In genomic region chr9:119340909-119341816, GRCm38 (mm10) we compare ENCODE assay signal across 7 mouse cellular contexts. TPM values are rescaled to one million over a fixed set of nuclear protein-coding genes. Genes with fewer than 3 reads are reported as not detected.
A peak's percentile ranks its signal among the peaks of the same experiment; 100 is the strongest.
DNase-seq lines count a peak whose midpoint lies in the region; ATAC-seq lines count a peak whose summit lies in the region.

TSS of gene Myd88 (minus strand) at chr9:119341411.

- H3K27ac ChIP-seq in intestine, embryonic 16.5 days (ENCODE audit: low read length): peak within 1 kb of the TSS; percentile 94
- H3K27ac ChIP-seq in midbrain, embryonic 11.5 days (ENCODE audit: low read depth, low read length): peak within 1 kb of the TSS; percentile 46; the same call in 1 of the 2 replicates

- H3K4me1 ChIP-seq in intestine, embryonic 16.5 days (ENCODE audit: control insufficient read depth, insufficient read depth, low read length): peaks cover 16% of the 10 kb centered on the region
- peaks cover 11% of the 10 kb centered on the region for H3K4me1 ChIP-seq in midbrain, embryonic 11.5 days (ENCODE audit: control insufficient read depth, insufficient read depth, low read length)

- H3K4me2 ChIP-seq in intestine, embryonic 16.5 days (ENCODE audit: low read depth, low read length): peak within 1 kb of the TSS; percentile 69
- peak within 1 kb of the TSS; percentile 68 for H3K4me2 ChIP-seq in midbrain, embryonic 11.5 days

- H3K4me3 ChIP-seq in intestine, embryonic 16.5 days (ENCODE audit: low read length): peak within 1 kb of the TSS; percentile 74
- peak within 1 kb of the TSS; percentile 66 for H3K4me3 ChIP-seq in midbrain, embryonic 11.5 days (ENCODE audit: low read depth, low read length)

- H3K9ac ChIP-seq in intestine, embryonic 16.5 days (ENCODE audit: low read depth, low read length): peak within 1 kb of the TSS; percentile 82
- H3K9ac ChIP-seq in midbrain, embryonic 11.5 days (ENCODE audit: low read length): peak within 1 kb of the TSS; percentile 84

- peak; percentile 98 for ATAC-seq in intestine, embryonic 16.5 days
- peak; percentile 98 for ATAC-seq in midbrain, embryonic 11.5 days (ENCODE audit: low FRiP score)

- under 1% methylated on average over 66 of the region's 68 CpGs for WGBS in intestine, embryonic 16.5 days
- WGBS in midbrain, embryonic 11.5 days: under 1% methylated on average over 68 of the region's 68 CpGs

- intact Hi-C loops in left cerebral cortex, postnatal 36 days (cut with DNase I): loop anchor here (2.0 to 10.0 kb wide), 2 partner anchors 18 to 416 kb away; partner anchors contain the start of genes Ctdspl and Oxsr1

- no peaks in the 10 kb centered on the region for H3K9me3 ChIP-seq in intestine, embryonic 16.5 days (ENCODE audit: control insufficient read depth, low read length)
- H3K9me3 ChIP-seq in midbrain, embryonic 11.5 days (ENCODE audit: control insufficient read depth, low read length): no peaks in the 10 kb centered on the region

- peak; percentile 99 for DNase-seq in adrenal gland, adult 8-10 months
- DNase-seq in embryo, embryonic 9.5 days (ENCODE audit: extremely low spot score): peak; percentile 93
- DNase-seq in gastrocnemius, postnatal 4 days (ENCODE audit: low spot score in 2 of 2): peak; percentile 79 to 95
- DNase-seq in left cerebral cortex, postnatal 36 days (ENCODE audit: low spot score in 2 of 2): peak; percentile 95
- peak; percentile 98 for DNase-seq in midbrain, embryonic 11.5 days (ENCODE audit: low spot score, missing footprints)
- DNase-seq in skeletal muscle tissue, adult 2 months (ENCODE audit: low read depth, low spot score): peak; percentile 97

- H3K36me3 ChIP-seq in intestine, embryonic 16.5 days (ENCODE audit: control insufficient read depth, insufficient read depth, low read length): peaks cover 11% of the 10 kb centered on the region
- H3K36me3 ChIP-seq in midbrain, embryonic 11.5 days (ENCODE audit: control insufficient read depth, insufficient read depth, low read length): peaks cover 9% of the 10 kb centered on the region

- no peaks in the 10 kb centered on the region for H3K27me3 ChIP-seq in intestine, embryonic 16.5 days (replicated peaks; ENCODE audit: control insufficient read depth, insufficient read depth, low read length)
- H3K27me3 ChIP-seq in midbrain, embryonic 11.5 days (ENCODE audit: control insufficient read depth, insufficient read depth, low read length): peaks cover 3% of the 10 kb centered on the region; the same call in 1 of the 2 replicates

RNA-seq across cellular contexts. Expression of gene Myd88, which starts in this region (rescaled TPM):
- 10 to 100 TPM; 28.2 to 43.0 (median 31.7) TPM for total RNA-seq in adrenal gland, adult 8-10 months (2022)
- 10 to 100 TPM; 13.1 to 14.4 TPM for total RNA-seq in gastrocnemius, postnatal 4 days (2021)
- polyA plus RNA-seq in intestine, embryonic 16.5 days (2015; fragmentation: Nextera tagmentation; extraction: Ambion mirVana): 35.0 and 36.3 TPM in 2 replicates
- total RNA-seq in left cerebral cortex, postnatal 36 days (2021): 1 to 10 TPM; 6.2 to 6.5 TPM
- 6.3 and 7.6 TPM in 2 replicates for polyA plus RNA-seq in midbrain, embryonic 11.5 days (2014; fragmentation: Nextera tagmentation; extraction: Ambion mirVana)

Comparison
In these comparisons a context has a peak if more than half of its experiments do, and no peak if none do; other contexts are left out.
1. Peak in every context shown above with its lines: DNase-seq, ATAC-seq, H3K4me3 ChIP-seq and H3K27ac ChIP-seq.